Mouse (Mus musculus) C2C12 (cell line): Measurements from ENCODE around the gene Gm10837.

Source experiments
- CEBPB ChIP-seq: IDR thresholded peaks from one replicate; pipeline ENCODE4 v1.6.1; 2011; ENCODE audit warnings: low read depth, mild to moderate bottlenecking, control low read depth, moderate library complexity
- CTCF ChIP-seq: IDR thresholded peaks from one replicate; pipeline ENCODE4 v1.5.1; 2011; ENCODE audit not compliant: control insufficient read depth, insufficient read depth, insufficient read length
- MAX ChIP-seq: IDR thresholded peaks from one replicate; pipeline ENCODE4 v1.6.1; 2011; ENCODE audit warnings: mild to moderate bottlenecking, control low read depth
- MYOD1 ChIP-seq: IDR thresholded peaks from one replicate; pipeline ENCODE4 v1.6.1; 2011; ENCODE audit warnings: low read depth; ENCODE audit not compliant: control insufficient read depth, insufficient read length

- TF ChIP-seq MAX (no peak), CEBPB (no peak), CTCF (no peak), MYOD1 (no peak)
Observed at GRCm38 (mm10) chr14:122465931-122466490, 24.4 kb upstream of the Gm10837 start.
